Mouse (Mus musculus): Measurements from ENCODE around the gene Eif5b. TPM values are rescaled to one million over a fixed set of nuclear protein-coding genes. Genes with fewer than 3 reads are reported as not detected.

Gene Eif5b
- polyA plus RNA-seq, 1 experiment from 2014 or later, result 23.7 TPM

DNA sequence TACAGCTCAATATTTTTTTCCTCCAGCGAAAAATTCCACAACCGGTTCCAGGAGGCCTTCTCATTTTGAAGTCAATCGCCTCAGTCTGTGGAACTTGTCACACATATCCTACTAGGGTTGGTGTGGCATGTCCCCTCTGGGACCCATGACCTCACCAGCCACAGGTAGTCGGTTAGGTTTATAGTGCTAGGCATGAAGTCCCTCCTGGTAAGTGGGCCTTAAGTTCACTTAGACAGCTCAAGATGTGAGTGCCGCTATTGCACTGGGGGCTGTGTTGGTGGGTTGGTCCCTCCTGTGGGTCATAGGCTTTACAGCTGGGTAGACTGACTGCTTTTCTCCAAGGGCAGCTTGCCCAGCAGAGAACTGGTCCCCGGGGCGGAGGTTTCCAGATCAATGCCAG lies 20.5 kb upstream of the Eif5b start:
- Histone ChIP-seq H3K36me3 (no peaks in the 10 kb centered on the region), H3K4me1 (no peaks in the 10 kb centered on the region), H3K4me2 (no peak overlapping the region), H3K27ac (no peak overlapping the region), H3K4me3 (no peak overlapping the region), H3K9ac (no peak overlapping the region), H3K9me3 (no peaks in the 10 kb centered on the region), H3K27me3 (no peaks in the 10 kb centered on the region)
- WGBS, result 85% methylated on average over 7 of the region's 7 CpGs
- no peak for ATAC-seq (ENCODE audit: borderline replicate concordance, extremely low read depth, low FRiP score, low TSS enrichment)

GRCm38 (mm10) chr1:37984326-37984725 lies 13.5 kb upstream of the Eif5b start:
- H3K4me2 ChIP-seq, result no peak overlapping the region
- WGBS, result 85% methylated on average over 1 of the region's 1 CpGs

DNA sequence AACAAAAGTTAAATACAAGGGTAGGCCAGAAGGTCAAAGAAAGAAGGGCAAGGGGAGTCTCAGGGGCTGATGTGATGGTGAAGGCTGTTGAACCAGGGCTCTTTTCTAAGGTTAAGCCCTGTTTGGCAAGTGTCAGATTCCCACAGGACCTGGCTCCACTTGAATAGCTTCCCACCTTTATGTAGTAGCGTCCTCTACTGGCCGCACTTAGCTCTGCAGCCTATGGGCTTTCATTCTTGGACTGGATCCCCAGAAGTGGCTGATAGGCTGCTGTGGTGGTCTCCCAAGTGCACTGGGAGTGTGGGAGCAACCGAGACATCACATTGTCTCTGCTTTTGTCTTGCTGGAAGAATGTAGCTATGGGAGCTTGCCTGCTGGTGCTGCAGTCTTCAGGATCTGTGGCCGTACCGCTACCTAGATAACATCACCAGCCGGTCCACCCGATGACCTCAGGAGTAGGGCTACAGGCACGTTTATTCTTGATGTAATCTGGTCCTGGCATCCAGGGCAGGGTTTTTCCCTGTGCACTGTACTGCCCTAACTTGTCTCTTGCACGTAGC lies 12.0 kb upstream of the Eif5b start:
- no peak overlapping the region for H3K27ac ChIP-seq
- no peak for ATAC-seq (ENCODE audit: borderline replicate concordance, extremely low read depth, low FRiP score, low TSS enrichment)

More at GRCm38 (mm10) chr1:37984326-37984725, 13.5 kb upstream of the Eif5b start:
- no peak overlapping the region for H3K27ac ChIP-seq
- H3K9me3 ChIP-seq, result no peaks in the 10 kb centered on the region
- no peak for ATAC-seq (ENCODE audit: borderline replicate concordance, extremely low read depth, low FRiP score, low TSS enrichment)
- H3K36me3 ChIP-seq, result peaks cover 34% of the 10 kb centered on the region
- no peaks in the 10 kb centered on the region for H3K4me1 ChIP-seq
- H3K9ac ChIP-seq, result no peak overlapping the region
- no peak overlapping the region for H3K4me3 ChIP-seq
- H3K27me3 ChIP-seq, result no peaks in the 10 kb centered on the region

DNA sequence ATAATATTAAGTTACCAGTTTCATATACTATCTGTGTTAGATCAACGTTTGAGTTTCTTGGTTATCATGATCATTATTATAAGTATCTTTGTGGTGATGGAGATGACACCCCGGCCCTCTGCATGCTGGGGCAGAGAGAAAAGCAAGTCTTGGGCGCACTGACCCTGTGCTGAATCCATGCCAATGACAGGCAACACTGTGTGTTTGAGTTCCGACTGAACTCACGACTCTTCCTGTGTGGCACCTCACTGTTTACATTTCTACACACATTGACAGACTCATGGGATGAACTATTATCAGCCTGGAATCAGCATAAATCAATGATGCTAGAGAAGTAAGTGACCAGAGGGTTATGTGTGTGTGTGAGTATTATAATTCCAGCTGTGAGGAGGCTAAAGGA lies 10.0 kb upstream of the Eif5b start:
- no peak for ATAC-seq (ENCODE audit: borderline replicate concordance, extremely low read depth, low FRiP score, low TSS enrichment)
- WGBS, result 72% methylated on average over 5 of the region's 5 CpGs
- Histone ChIP-seq H3K9me3 (no peaks in the 10 kb centered on the region), H3K27me3 (no peaks in the 10 kb centered on the region), H3K27ac (no peak overlapping the region), H3K36me3 (peaks cover 65% of the 10 kb centered on the region), H3K4me3 (no peak overlapping the region), H3K4me2 (no peak overlapping the region), H3K4me1 (no peaks in the 10 kb centered on the region), H3K9ac (no peak overlapping the region)

More for the DNA sequence above, 12.0 kb upstream of the Eif5b start:
- H3K4me3 ChIP-seq, result no peak overlapping the region
- H3K9me3 ChIP-seq, result no peaks in the 10 kb centered on the region
- H3K9ac ChIP-seq, result no peak overlapping the region
- H3K4me2 ChIP-seq, result no peak overlapping the region
- peaks cover 46% of the 10 kb centered on the region for H3K36me3 ChIP-seq
- no peaks in the 10 kb centered on the region for H3K4me1 ChIP-seq
- 78% methylated on average over 9 of the region's 9 CpGs for WGBS
- H3K27me3 ChIP-seq, result no peaks in the 10 kb centered on the region

DNA sequence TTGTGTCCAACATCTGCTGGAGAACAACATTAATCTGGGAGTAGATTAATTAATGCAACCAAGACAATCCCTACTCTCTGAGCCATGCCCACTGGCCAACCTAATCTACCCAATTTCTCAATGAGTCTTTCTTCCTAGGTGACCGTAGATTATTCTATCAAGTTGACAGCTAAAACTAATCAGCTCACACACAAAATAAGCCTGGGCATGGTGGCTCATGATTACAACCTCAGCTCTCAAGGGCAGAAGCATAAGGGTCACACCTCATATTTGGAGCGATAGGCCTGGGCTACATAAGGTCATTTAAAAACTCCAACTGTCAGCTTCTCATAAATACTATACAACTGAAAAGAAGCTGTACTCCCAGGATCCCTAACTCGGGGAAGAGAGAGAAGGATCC lies 1.6 kb upstream of the Eif5b start:
- Histone ChIP-seq H3K4me3 (peak overlapping the region; percentile 97), H3K9me3 (no peaks in the 10 kb centered on the region), H3K4me2 (peak overlapping the region; percentile 80), H3K36me3 (peaks cover 39% of the 10 kb centered on the region), H3K27ac (no peak overlapping the region), H3K9ac (peak overlapping the region; percentile 69), H3K27me3 (no peaks in the 10 kb centered on the region), H3K4me1 (peaks cover 15% of the 10 kb centered on the region)
- WGBS, result 48% methylated on average over 3 of the region's 3 CpGs
- no peak for ATAC-seq (ENCODE audit: borderline replicate concordance, extremely low read depth, low FRiP score, low TSS enrichment)

GRCm38 (mm10) chr1:37996877-37997484 lies 829 bp upstream of the Eif5b start:
- Histone ChIP-seq H3K4me2 (peak overlapping the region; percentile 80), H3K27me3 (no peaks in the 10 kb centered on the region), H3K4me3 (peak overlapping the region; percentile 97), H3K27ac (peak overlapping the region; percentile 92), H3K9ac (peak overlapping the region; percentile 69), H3K9me3 (no peaks in the 10 kb centered on the region), H3K36me3 (peaks cover 32% of the 10 kb centered on the region), H3K4me1 (peaks cover 15% of the 10 kb centered on the region)
- WGBS, result under 1% methylated on average over 42 of the region's 42 CpGs
- ATAC-seq (ENCODE audit: borderline replicate concordance, extremely low read depth, low FRiP score, low TSS enrichment), result peak; percentile 97

DNA sequence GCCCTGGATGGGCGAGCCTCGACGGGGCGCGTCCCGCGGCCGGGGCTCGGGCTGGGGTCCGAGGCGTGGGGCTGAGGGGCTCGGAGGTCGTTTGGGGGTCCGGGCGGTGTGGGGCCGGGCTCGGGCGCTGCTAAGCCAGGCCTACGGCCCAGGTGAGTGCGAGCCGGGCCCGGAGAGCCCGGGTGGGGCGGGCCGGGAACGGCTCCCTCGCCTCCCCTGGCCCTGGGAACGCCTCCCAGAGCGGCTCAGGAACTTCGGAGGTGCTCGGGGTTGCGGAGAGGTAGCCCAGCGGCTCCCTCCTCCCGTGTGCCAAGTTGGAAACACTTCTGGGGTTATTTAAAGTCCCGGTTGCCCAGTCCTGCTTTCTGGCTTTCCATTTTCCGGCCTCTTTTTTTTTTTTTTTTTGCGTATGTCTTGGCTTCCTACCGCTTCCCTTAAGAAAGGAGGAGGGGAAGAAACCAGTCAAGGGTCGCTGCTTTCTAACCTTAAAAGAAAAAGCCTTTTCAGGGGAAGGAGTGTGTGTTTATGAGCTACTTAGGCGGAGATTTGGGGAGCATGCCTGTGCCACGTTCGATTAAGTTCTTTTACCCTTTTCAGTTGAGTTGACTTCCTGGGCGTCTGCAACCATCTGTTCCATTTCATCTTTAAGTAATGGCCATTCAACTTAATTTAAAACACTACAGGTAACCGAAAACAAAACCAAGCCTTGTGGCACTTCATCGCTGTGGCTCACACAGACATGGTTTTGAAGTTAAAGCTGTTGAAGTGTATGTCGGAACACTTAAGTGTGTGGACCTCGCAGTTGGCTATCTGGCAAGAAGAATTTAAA lies 775 bp downstream of the Eif5b start:
- Histone ChIP-seq H3K27me3 (no peaks in the 10 kb centered on the region), H3K4me2 (peak overlapping the region; percentile 80), H3K4me1 (peaks cover 15% of the 10 kb centered on the region), H3K27ac (peak overlapping the region; percentile 92), H3K9ac (peak overlapping the region; percentile 88), H3K4me3 (peak overlapping the region; percentile 97), H3K9me3 (no peaks in the 10 kb centered on the region), H3K36me3 (peaks cover 20% of the 10 kb centered on the region)
- 3% methylated on average over 37 of the region's 47 CpGs for WGBS
- ATAC-seq (ENCODE audit: borderline replicate concordance, extremely low read depth, low FRiP score, low TSS enrichment), result peak; percentile 21

DNA sequence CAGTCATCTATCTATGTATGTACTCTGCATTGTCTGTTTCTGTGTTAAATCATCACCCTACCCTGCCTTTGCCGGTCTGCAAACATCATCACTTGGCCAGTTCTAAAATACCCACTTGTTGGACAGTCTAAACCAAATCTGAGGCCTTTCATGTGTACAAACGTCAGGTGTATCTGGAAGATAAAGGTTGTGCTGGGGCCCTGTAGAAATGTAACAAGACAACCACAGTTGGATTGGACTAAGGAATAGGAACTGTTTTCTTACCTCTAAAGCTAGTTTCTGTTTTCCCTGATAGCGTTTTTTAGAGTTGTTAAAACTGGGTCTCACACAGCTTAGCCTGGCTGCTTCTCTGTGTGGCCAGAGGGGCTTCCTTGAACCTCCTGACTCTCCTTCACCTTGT lies 1.7 kb downstream of the Eif5b start:
- Histone ChIP-seq H3K4me2 (peak overlapping the region; percentile 80), H3K27me3 (no peaks in the 10 kb centered on the region), H3K9me3 (no peaks in the 10 kb centered on the region), H3K4me1 (peaks cover 15% of the 10 kb centered on the region), H3K36me3 (peaks cover 10% of the 10 kb centered on the region), H3K27ac (no peak overlapping the region), H3K4me3 (peak overlapping the region; percentile 97), H3K9ac (no peak overlapping the region; the same call in 1 of the 2 replicates)
- ATAC-seq (ENCODE audit: borderline replicate concordance, extremely low read depth, low FRiP score, low TSS enrichment), result no peak
- WGBS, result 65% methylated on average over 3 of the region's 3 CpGs

GRCm38 (mm10) chr1:38000844-38001243 lies 3.0 kb downstream of the Eif5b start:
- no peak overlapping the region for H3K9ac ChIP-seq
- no peak overlapping the region for H3K4me2 ChIP-seq
- no peaks in the 10 kb centered on the region for H3K9me3 ChIP-seq
- H3K4me3 ChIP-seq, result no peak overlapping the region
- H3K4me1 ChIP-seq, result peaks cover 15% of the 10 kb centered on the region
- no peak for ATAC-seq (ENCODE audit: borderline replicate concordance, extremely low read depth, low FRiP score, low TSS enrichment)
- 87% methylated on average over 8 of the region's 8 CpGs for WGBS
- no peak overlapping the region for H3K27ac ChIP-seq
- no peaks in the 10 kb centered on the region for H3K27me3 ChIP-seq
- no peaks in the 10 kb centered on the region for H3K36me3 ChIP-seq

- ATAC-seq (ENCODE audit: borderline replicate concordance, extremely low read depth, low FRiP score, low TSS enrichment), result no peak
- peaks cover 10% of the 10 kb centered on the region for H3K4me1 ChIP-seq
- no peak overlapping the region for H3K4me3 ChIP-seq
- H3K9ac ChIP-seq, result no peak overlapping the region
- H3K27me3 ChIP-seq, result no peaks in the 10 kb centered on the region
- H3K4me2 ChIP-seq, result no peak overlapping the region
- H3K36me3 ChIP-seq, result no peaks in the 10 kb centered on the region
- no peaks in the 10 kb centered on the region for H3K9me3 ChIP-seq
- 96% methylated on average over 9 of the region's 9 CpGs for WGBS
- no peak overlapping the region for H3K27ac ChIP-seq
Measured at GRCm38 (mm10) chr1:38001956-38002355, 4.1 kb downstream of the Eif5b start.

- no peaks in the 10 kb centered on the region for H3K9me3 ChIP-seq
- H3K4me3 ChIP-seq, result no peak overlapping the region
- H3K4me2 ChIP-seq, result no peak overlapping the region
- no peak for ATAC-seq (ENCODE audit: borderline replicate concordance, extremely low read depth, low FRiP score, low TSS enrichment)
- no peaks in the 10 kb centered on the region for H3K36me3 ChIP-seq
- peaks cover 10% of the 10 kb centered on the region for H3K4me1 ChIP-seq
- H3K9ac ChIP-seq, result no peak overlapping the region
- H3K27ac ChIP-seq, result no peak overlapping the region
- H3K27me3 ChIP-seq, result no peaks in the 10 kb centered on the region
- 80% methylated on average over 3 of the region's 3 CpGs for WGBS
Measured at GRCm38 (mm10) chr1:38003046-38003445, 5.2 kb downstream of the Eif5b start.

GRCm38 (mm10) chr1:38006741-38007140 lies 8.9 kb downstream of the Eif5b start:
- 69% methylated on average over 3 of the region's 3 CpGs for WGBS
- Histone ChIP-seq H3K9ac (no peak overlapping the region), H3K4me2 (no peak overlapping the region), H3K27ac (no peak overlapping the region), H3K27me3 (no peaks in the 10 kb centered on the region), H3K9me3 (no peaks in the 10 kb centered on the region), H3K4me3 (no peak overlapping the region), H3K36me3 (no peaks in the 10 kb centered on the region), H3K4me1 (no peaks in the 10 kb centered on the region)
- no peak for ATAC-seq (ENCODE audit: borderline replicate concordance, extremely low read depth, low FRiP score, low TSS enrichment)
